In genomic region chr5:111120705-111121420, GRCm38 (mm10) we compare ENCODE assay signal across 13 mouse cellular contexts.
DNase-seq lines count a peak whose midpoint lies in the region; ATAC-seq and TF ChIP-seq lines count a peak whose summit lies in the region.
"Had no signal": no experiment of that assay in that cellular context is flagged by ENCODE, and none has a peak within 500 bp of the region (broad histone marks: within the 10 kb centered on the region; RNA-seq: fewer than 3 reads in every experiment).

No protein-coding gene starts in this region.

- no peaks in the 10 kb centered on the region; the same call in 1 of the 2 replicates for H3K36me3 ChIP-seq in forebrain, embryonic 15.5 days
- H3K36me3 ChIP-seq: heart, embryonic 15.5 days had no signal

- H3K27me3 ChIP-seq in forebrain, embryonic 15.5 days: no peaks in the 10 kb centered on the region

- intact Hi-C loops in left cerebral cortex, adult 2 months (cut with DNase I): no loop called here

- H3K4me3 ChIP-seq in forebrain, embryonic 15.5 days: no peak overlapping the region
- no peak overlapping the region for H3K4me3 ChIP-seq in left cerebral cortex, adult 2 months
- H3K4me3 ChIP-seq: heart, embryonic 15.5 days had no signal

- no peak overlapping the region for H3K4me2 ChIP-seq in forebrain, embryonic 15.5 days (replicated peaks)
- H3K4me2 ChIP-seq: heart, embryonic 15.5 days had no signal

- 16% methylated on average over 10 of the region's 10 CpGs for whole genome bisulfite sequencing in forebrain, embryonic 15.5 days

- H3K9ac ChIP-seq in forebrain, embryonic 15.5 days (replicated peaks): no peak overlapping the region
- H3K9ac ChIP-seq: heart, embryonic 15.5 days; liver, embryonic 14.5 days had no signal

- peak; percentile 39; the same call in 1 of the 2 replicates for ATAC-seq in forebrain, embryonic 15.5 days (replicated peaks)
- ATAC-seq: CD4-positive, CD25-positive, alpha-beta regulatory T cell, adult 4 months; intestine, postnatal 0 days had no signal

- H3K4me1 ChIP-seq in forebrain, embryonic 15.5 days: peaks cover 59% of the 10 kb centered on the region

- TF ChIP-seq CTCF in left cerebral cortex, adult 2 months (IDR thresholded peaks at IDR 0.05): no peak

- H3K9me3 ChIP-seq in forebrain, embryonic 15.5 days: no peaks in the 10 kb centered on the region
- H3K9me3 ChIP-seq: heart, embryonic 15.5 days had no signal

- peak overlapping the region; percentile 81 for H3K27ac ChIP-seq in forebrain, embryonic 15.5 days (replicated peaks)
- H3K27ac ChIP-seq in left cerebral cortex, adult 2 months: no peak overlapping the region
- H3K27ac ChIP-seq: heart, embryonic 15.5 days; liver, embryonic 14.5 days had no signal

- peak; percentile 41 to 46 for DNase-seq in cerebellum, postnatal 10 days
- no peak for DNase-seq in cerebellum, adult 11 months
- DNase-seq in 3134 (ENCODE audit: extremely low read depth, insufficient read length, low spot score): peak; percentile 21
- DNase-seq in mesoderm, embryonic 11.5 days (ENCODE audit: low read depth, low spot score): peak; percentile 62
- DNase-seq in left cerebral cortex, adult 2 months (ENCODE audit: extremely low spot score in 1 of 2, low spot score in 2 of 2): no peak
- no peak for DNase-seq in ovary, postnatal 10 days (ENCODE audit: low spot score)
- DNase-seq in thymus, postnatal 4 days: no peak
- DNase-seq: retina, postnatal 1 day had no signal

Comparison
In these comparisons a context has a peak if more than half of its experiments do, and no peak if none do; other contexts are left out.
1. DNase-seq: peak in cerebellum, postnatal 10 days (2 of 2), 3134 (single experiment) and mesoderm, embryonic 11.5 days (single experiment); none in cerebellum, adult 11 months (single experiment), left cerebral cortex, adult 2 months (0 of 2), ovary, postnatal 10 days (single experiment) and thymus, postnatal 4 days (single experiment).